Mouse (Mus musculus) mesoderm, embryonic 11.5 days (tissue): Measurements from ENCODE around the gene Hnrnph1.

ENCODE experiments used
- DNase-seq: peaks from one replicate; pipeline ENCODE4 v3.0.0-alpha.2; 2012; ENCODE audit warnings: low read depth, low spot score

Gene Hnrnph1

GRCm38 (mm10) chr11:50403367-50404014 lies 26.7 kb downstream of the Hnrnph1 start:
- no peak for DNase-seq

GRCm38 (mm10) chr11:50407235-50407634 lies 30.4 kb downstream of the Hnrnph1 start:
- peak; percentile 35 for DNase-seq

- no peak for DNase-seq
These were observed 38.9 kb downstream of the Hnrnph1 start for GRCm38 (mm10) chr11:50415563-50416241.

GRCm38 (mm10) chr11:50417856-50418255 lies 41.1 kb downstream of the Hnrnph1 start:
- no peak for DNase-seq

- DNase-seq = no peak
These were observed 44.7 kb downstream of the Hnrnph1 start for GRCm38 (mm10) chr11:50421461-50421860.

GRCm38 (mm10) chr11:50421934-50422780 lies 45.4 kb downstream of the Hnrnph1 start:
- DNase-seq = peak; percentile 94

GRCm38 (mm10) chr11:50426056-50426455 lies 49.3 kb downstream of the Hnrnph1 start:
- no peak for DNase-seq

- DNase-seq = peak; percentile 81
These were observed 53.7 kb downstream of the Hnrnph1 start, which contains the start of gene Rufy1 for GRCm38 (mm10) chr11:50430277-50431133. Gene Rufy1 (minus strand): TSS chr11:50431125.

- peak; percentile 28 for DNase-seq
These were observed 54.6 kb downstream of the Hnrnph1 start for GRCm38 (mm10) chr11:50431134-50432068.

GRCm38 (mm10) chr11:50432069-50432440 lies 55.3 kb downstream of the Hnrnph1 start:
- no peak for DNase-seq

GRCm38 (mm10) chr11:50432896-50433295 lies 56.1 kb downstream of the Hnrnph1 start:
- DNase-seq = no peak
